Mouse (Mus musculus) right cerebral cortex, adult 2 months (tissue): ENCODE measurements around the gene Fgfr2.

ENCODE experiments used
- DNase-seq, 2 experiments: peaks; one replicate each; pipeline ENCODE4 v3.0.0; 2021 to 2022; ENCODE audit warnings: low spot score in 2 of 2

The Fgfr2 gene

DNA sequence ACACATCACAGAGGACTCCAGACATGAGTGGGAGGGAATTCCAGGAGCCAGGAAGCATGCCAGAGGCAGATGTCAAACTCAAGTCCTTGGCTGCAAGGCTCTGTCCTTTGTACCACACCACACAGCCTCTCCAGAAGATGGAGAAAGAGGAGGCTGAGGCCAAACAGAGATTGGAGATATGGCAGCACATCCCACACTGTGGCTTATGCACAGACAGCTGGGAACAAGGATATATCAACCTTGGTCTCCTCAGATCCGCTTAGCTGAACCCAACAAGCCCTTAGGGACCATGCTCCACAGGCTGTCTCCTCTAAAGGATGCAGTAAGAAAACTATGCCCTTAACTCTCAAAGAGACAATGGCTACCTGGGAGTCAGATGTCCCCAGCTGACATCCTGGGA, 751.3 kb downstream of the Fgfr2 start:
- no peak for DNase-seq

DNA sequence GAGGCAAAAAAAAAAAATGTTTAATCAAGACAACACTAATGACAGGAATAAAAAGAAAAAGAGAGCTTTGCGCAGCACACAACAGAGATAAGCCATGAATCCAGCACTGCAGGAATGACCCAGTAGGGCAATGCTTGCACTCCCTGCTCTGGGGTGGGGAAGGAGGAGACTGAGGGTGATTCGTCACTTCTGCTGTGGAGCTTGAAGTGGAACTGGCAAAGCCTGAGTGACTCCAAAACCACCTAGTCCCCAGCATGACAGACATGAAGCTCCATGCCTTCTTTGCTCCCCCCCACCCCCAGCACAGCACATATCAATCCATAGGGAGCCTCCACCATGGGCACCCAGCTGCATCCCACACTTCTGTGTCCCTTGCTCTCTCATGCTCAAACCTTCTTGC, 753.4 kb downstream of the Fgfr2 start:
- no peak for DNase-seq

DNA sequence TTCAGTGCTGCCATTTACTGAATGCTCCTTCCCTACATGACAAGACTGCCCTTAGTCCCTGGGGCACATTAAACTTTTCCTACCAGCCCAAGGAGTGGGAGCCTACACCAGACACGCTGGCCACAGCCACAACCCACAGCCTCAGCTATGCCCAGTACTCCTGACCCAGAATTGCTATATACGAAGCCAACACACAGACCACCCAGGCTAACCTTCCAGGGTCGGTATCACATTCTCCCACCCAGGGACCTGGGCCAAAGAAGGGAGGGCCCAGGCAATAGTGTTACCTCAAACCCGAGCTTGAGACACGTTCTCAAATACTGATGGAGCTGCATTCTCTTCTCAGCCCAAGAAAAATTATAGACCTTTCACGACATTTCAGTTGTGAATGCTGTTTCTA, 754.3 kb downstream of the Fgfr2 start:
- DNase-seq, result no peak

DNA sequence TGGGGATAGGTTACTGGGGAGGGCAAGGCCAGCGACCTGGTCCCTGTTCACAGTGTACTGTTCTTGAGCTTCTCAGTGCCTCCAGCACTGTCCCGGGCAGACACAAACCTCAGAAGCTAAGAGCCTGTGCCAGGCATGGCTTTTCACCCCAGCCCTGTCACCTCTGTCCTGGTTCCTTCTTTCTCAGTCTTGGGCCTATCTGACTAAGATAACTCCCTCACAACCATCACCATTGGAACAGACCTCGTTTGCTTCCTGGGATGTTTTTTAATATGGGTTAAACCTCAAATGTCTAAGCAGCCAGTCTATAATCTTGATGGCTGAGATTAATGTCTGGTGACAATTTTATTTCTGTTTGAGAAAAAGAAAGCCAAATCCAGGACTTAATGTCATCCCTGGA, 755.8 kb downstream of the Fgfr2 start:
- DNase-seq, result no peak

DNA sequence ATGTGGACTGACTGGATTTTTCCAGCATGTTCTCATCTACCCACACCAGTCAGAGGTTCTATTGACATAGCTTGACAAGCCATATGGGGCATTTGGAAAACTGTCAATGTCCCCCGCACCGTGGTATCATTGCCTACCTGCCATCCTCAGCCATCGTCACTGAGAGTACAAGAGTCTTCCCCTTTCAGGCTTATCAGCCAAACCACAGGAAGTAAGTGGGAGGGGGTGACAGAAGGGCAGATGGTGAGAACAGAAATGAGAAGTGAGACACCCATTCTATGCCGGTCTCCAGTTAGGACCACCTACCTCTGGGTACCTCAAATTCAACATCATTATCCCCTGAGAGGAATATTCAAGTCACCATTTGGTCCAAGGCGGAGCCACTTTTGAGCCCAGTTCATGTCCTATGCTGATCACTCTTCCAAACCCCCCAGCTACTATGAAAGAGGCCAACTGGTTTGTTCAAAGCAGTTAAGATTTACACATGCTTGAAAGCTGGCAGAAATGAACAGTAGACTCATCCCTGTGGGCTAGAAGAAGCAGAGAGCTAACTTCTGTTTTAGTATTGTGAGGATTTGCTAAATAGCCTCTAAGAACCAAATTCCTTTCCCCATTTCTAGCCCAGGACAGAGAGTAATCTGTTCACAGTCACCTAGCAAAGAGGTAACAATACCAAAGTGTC, 757.3 kb downstream of the Fgfr2 start:
- no peak for DNase-seq

DNA sequence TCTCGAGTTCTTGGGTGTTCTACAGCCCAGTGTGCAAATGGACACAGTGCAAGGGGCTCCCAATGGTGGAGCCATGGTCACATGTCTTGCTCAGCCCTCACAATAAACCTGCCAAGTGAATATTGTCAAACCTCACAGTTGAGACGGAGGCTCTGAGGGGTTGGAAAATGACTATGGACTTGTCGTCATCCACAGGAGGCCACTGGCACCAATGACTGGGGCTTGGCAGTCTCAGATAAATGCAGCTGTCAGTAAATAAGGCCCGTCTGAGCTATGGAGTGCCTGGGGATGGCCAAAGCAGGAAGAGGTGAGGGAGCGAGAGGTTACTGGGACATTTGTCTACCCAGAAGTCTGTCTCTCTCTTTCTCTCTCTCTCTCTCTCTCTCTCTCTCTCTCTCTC, 758.0 kb downstream of the Fgfr2 start:
- no peak for DNase-seq

DNA sequence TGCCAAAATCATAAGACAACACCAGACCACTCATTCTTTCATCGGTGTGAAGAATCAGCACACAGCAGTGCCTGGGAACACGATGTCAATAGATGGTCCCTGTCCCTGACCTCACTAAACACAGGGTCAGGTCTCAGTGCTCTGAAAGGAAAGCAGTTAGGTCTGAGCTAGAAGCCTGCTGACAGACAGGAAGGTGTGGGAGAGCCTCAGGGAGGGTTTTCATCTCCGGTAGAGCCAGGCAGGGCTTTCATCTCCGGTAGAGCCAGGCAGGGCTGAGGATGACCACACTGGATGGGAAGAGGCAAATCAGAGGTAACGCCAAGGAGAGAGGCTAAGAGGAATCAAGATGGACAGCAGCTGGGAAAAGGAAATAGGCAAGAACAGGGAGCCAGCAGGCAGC, 758.6 kb downstream of the Fgfr2 start:
- no peak for DNase-seq

DNA sequence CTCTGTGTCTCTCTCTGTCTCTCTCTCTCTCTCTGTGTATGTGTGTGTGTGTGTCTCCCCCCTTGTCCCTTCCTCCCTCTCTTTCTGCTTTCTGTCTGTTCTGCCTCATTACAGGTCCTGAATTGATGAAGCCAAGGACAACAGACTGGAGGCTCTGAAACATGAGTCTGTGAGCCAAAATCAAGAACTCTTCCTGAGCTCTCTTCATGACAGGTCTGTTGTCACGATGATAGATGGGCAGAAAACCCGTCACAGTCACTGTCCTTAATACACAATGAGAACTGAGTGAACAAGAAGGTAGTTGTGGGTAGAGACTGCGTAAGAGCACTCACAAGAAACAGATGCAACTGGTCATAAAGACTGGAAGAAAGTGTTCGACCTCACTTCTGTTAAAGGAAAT, 762.8 kb downstream of the Fgfr2 start:
- DNase-seq, result no peak

DNA sequence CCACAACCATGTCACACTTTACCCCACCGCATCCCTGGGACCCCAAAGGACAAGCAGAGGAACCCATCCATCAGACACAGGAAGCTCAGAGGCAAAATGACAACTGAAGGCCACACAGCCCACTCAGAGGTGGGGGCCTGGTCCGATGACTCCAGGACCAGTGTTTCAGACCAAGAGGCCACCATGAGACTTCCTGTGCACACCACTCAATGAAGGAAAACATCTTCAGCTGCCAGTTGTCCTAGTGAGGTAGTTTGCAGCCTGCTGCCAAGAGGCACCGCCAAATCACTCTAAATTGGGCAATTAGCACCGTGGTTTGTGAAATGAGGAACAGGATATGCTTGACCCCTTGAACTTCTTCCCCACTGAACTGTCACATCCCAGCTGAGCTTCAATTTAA, 764.4 kb downstream of the Fgfr2 start:
- DNase-seq, result no peak

DNA sequence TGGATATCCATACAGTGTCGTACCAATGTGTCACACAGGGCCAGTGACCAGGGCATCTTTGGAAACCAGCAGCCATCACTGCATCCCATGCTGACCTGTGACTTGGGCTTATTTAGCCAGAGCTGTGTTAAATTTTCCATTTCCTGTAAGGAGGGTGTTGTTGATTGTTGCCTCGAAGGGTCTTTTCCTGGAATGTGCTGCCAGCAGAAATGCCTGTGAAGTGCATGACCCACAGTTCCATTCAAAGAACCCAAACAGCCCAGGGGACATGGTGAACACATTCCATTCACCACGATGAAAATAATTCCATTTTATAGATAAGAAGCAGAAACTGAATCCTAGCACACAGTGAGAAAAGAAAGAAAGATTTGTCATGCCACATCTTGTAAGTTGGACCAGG, 764.9 kb downstream of the Fgfr2 start:
- no peak for DNase-seq

DNA sequence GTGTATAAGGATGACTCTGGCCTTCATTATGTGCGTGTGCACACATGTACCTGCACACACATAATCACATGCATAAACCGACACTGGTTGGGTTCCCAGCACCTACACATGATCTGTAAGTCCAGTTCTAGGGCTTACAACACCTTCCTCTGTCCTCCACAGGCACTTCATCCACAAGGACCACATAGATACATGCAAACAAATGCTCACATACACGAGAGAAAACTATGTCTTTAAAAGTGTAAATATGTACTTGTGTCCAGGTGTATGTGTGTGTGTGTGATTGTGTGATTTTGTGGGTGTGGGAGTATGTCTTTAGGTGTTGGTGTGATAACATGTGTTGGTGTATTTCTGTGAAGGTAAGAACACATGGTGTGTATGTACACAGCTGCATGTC, 765.3 kb downstream of the Fgfr2 start:
- DNase-seq, result no peak

DNA sequence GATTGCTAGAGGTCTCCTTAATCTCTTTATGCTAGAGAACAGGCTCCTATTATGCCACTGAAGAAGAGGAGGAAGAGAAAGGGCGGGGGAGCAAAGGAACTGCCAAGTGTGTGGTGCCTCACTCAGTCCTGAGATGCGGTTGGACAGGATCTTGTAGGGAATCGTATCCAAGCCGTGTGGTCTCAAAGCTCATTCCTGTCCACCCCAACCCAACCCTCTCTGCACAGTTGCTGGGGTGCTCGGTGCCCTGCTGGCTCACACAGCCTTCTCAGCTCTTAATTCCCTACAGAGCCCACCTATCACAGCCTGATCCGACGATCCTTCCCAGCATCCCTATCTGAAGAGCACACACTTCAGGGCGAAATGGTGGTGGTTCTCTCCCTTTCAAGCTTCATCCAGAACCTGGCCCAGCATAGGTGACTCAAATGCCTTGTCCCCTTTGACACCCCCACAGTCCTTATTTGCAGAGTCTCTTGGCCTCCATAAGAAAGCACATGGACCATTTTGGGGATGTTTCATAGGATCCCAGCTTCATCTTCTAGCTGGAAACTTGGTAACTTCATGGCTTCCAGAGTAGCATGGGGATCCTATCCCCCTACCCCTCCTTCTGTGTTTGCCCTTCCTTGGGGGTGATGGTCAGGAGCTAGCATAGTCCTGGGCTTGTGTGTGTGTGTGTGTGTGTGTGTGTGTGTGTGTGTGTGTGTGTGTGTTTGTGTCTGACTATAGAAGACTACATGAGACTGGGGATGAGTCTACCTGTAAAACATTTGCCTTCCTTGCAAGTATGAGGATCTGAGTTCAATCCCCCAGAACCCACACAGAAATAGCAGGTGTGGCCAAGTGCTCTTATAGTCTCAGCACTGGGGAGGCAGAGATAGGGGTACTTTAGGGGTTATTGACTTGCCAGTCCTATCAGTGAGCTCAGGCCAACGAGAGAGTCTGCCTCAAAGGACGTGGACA, 766.0 kb downstream of the Fgfr2 start:
- no peak for DNase-seq

DNA sequence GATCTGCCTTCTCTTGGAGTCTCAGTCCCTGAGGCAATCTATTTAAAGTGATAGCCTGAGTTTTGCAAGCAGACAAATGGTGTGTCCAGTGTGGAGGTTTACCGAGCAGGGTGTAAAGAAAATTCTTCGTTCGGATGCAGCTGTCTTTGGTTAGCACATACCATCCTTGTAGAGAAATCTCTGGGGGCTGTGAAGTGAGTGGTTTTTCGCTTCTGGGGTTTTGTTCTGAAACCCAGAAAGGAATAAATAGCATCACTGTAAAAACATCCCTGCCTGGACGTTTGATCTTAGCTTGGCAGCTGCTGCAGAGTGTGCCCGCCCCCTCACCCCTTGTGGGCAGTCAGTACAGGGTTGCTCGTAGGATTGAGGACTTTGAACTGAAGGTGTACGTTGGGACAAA, 767.0 kb downstream of the Fgfr2 start:
- peak in 1 of 2 experiments; percentile 29 for DNase-seq

DNA sequence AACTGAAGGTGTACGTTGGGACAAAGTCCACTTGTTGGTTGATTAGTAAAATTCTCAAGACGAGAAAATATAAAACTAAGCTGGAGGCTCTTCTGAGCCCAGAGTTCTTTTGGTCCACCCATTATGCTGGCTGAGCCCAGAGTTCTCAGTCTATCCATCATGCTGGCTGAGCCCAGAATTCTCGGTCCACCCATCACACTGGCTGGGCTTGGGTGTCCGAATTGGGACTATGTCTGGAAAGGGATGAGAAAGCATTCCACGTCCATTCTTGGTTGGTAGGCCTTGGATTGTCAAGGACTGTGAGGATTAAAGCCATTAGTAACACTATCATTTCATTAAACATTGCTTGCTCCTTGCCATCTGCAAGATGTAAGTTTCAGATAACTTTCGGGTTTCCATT, 767.4 kb downstream of the Fgfr2 start:
- DNase-seq, result no peak

DNA sequence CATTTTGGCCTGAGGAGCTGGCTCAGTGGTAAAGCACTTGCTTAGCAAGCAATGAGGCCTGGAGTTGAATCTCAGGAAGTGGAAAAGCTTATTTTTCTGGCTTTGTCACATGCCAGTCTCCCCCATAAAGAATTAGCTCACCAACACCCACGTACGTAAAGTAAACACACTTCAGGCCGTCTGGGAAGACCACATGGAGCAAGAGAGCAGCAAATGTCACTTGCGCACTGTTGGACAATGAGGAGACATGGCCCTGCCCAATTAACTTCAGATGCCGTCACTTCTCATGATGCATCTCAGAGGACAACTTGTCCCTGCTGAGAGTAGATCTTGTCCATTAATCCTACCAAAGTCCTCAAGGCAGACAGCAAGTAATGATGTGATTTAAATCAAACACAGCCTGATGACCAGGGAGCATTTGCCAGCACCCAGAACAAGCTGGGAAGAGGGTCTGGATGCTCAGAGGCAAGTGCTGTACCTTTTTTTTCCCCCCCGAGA, 774.0 kb downstream of the Fgfr2 start:
- DNase-seq, result no peak

DNA sequence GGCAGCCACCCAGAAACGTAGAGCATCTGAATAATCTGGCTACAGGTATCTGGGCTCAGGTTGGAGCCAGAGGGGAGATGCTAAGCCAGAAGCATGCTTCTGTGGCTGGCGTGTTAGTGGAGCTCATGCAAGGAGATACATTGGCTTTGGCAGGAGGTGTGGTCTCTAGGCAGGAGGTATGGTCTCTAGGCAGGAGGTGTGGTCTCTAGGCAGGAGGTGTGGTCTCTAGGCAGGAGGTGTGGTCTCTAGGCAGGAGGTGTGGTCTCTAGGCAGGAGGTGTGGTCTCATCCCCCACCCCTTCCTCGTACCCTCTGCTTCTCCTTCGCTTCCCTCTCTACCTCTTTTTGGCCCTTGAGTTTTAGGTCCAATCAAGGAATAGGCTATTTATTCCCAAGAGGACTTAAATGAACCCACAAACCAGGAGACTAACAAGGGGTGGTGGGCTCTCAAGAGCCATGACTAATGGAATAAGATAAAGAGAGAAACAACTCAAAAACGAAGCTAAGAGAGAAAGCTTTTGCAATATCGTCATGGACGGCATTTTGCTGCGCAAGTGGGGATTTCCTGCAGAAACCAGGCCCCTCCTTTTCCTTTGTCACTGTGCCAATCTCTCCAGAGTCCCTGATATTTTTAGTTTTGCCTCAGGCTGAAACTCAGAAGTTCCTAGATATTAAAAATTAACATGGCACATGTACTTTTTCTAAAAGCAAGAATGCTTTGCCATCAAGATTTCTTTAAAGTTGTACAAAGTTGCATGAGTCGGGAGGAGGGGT, 775.7 kb downstream of the Fgfr2 start:
- DNase-seq, result no peak

DNA sequence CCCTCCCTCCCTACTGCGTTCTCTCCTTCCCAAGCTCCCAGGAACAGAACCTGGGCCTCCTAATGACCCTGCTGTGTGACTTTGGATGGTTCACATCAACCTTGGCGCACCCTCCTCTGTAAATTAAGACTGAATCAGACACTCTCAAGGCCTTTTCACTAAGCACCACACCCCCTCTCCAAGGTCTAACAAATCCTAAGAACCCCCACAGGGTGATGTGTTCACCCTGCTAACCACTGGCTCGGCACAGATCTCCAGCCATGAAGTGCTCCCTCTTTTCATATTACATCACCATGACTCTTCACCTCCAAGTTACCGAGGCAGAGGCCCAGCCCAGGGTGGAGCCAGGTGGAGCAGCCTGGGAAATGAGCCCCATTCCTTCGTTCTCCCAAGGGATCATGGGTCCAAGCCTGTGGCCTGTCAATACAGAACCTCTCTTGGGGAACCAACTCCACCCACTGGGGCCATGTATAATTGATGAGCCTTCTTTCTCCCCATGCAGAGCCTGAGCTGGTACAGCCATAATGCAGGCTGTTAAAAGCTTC, 777.6 kb downstream of the Fgfr2 start:
- DNase-seq, result no peak

DNA sequence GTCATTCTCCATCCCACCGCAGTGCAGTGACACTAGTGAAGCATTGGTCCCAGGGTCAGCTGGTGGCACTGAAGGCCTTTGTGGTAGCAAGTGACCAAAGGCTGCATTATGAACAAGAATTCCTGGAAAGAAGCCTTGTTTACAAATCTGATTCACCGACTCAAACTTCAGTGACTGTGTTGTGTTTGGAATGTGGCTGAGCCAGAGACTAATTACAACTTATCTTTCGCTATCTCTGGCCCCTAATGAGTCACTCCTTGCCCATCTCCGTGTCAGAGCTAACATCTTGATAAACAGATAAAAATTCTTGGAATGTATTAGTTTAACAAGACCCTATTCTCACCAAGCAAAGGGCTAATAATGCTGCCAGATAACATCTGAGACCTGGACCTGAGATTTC, 778.5 kb downstream of the Fgfr2 start:
- no peak for DNase-seq

DNA sequence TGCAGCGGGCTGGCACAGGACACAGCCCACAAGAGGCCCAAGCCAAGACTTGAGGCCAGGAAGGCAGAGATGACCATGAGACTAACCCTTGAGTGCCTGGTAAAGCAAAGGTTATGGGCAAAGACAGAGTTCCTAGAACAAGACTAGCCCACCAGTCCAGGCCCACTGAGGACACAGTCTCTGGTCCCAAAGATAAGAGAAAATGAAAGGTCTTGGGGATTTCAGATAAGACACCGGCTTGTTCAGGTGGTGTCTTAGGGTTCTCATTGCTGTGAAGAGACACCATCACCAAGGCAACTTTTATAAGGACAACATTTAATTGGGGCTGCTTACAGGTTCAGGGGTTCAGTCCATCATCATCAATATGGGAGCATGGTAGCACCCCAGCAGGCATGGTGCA, 779.2 kb downstream of the Fgfr2 start:
- no peak for DNase-seq

DNA sequence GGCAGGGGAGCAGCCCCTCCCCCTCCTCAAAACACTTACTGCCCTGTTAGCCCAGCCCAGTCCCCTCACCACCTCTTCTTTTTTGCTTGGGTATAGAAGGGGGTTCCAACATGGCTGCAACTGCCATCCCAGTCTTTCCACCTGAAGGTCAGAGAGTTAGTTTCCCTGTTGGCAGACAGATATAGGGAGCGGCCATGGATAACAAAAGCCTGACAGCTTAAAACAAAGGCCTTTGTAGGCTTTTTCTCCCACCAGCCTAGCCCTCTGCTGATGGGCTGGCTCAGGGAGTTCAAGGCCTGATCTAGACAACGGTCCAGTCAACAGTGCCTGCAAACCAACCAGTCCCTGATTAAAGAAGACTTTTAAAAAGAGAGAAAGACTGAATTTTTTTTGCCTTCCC, 780.0 kb downstream of the Fgfr2 start:
- DNase-seq, result no peak

DNA sequence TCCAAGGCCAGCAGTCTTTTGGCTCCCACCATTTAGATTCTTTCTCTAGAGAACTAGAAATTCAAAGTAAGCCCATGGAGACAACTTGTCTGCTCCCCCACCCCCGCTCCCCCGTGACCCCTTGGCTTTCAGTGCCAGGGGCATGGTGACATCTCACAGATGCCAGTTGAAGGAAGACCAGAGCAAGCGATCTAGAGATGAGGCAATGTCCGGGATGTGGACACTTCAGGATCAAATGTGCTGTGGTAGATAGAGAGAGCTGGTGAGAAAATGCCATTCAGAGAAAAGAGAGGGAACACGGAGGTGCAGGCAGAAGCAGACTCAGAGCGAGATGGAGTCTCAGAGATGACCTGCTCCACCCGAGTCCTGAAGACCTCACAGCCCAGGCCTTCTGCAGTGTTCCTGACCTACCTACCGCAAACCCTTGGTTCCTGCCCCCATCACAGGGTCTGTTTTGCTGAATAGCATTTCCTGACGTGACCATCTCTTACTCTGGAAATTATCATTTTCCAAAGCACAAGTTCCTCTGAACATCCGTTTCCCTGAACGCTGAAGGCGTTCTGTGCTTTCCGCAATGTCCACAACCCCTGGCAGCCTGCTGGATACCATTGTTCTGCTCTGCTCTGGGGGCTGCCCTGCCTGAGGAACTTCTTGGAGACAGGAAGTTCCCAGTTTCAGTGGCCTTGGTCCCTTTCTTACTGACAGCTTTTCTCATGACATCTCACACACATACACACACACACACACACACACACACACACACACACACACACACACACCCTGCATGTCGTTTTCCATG, 783.9 kb downstream of the Fgfr2 start:
- DNase-seq, result no peak
